Mouse (Mus musculus) layer of hippocampus, postnatal 36 days (tissue): Measurements from ENCODE around the gene Sugp2. TPM values are rescaled to one million over a fixed set of nuclear protein-coding genes. Genes with fewer than 3 reads are reported as not detected.

Experiments
- DNase-seq, 2 experiments: peaks; one replicate each; pipeline ENCODE4 v3.0.0; 2022
- total RNA-seq, 2 experiments: library from RNA; stranded (reverse); gene quantifications; 2 replicates each; pipeline ENCODE4 v1.2.3; 2021

Sugp2 gene
- total RNA-seq, 2 experiments from 2014 or later = 118 to 126 TPM

- no peak for DNase-seq
Observed at GRCm38 (mm10) chr8:70220911-70221310, 13.1 kb upstream of the Sugp2 start.

DNA sequence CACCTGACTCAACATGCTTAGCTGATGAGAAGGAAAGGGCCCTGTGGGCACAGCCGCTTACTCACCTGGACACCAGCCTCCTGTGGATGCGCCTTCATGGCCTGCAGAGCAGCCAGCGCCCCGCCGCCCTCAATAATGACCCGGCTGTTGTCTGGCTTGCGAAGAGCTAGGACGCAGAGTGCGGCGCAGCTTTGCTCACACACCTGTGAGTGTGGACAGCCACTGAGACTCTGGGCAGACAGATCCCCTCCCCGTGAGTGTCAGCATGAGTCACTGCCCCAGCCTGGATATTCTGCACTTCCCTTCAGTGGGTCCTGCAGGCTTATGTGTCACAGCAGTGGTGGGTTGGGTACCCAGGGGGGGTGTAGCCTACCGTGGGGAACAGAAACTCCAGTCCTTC, 12.0 kb upstream of the Sugp2 start:
- DNase-seq = no peak

GRCm38 (mm10) chr8:70223341-70223740, 10.7 kb upstream of the Sugp2 start:
- DNase-seq = no peak

GRCm38 (mm10) chr8:70227997-70228396, 6.0 kb upstream of the Sugp2 start:
- DNase-seq = no peak

GRCm38 (mm10) chr8:70230837-70231236, 3.2 kb upstream of the Sugp2 start:
- DNase-seq = no peak

GRCm38 (mm10) chr8:70233606-70234005, 420 bp upstream of the Sugp2 start:
- DNase-seq = no peak

DNA sequence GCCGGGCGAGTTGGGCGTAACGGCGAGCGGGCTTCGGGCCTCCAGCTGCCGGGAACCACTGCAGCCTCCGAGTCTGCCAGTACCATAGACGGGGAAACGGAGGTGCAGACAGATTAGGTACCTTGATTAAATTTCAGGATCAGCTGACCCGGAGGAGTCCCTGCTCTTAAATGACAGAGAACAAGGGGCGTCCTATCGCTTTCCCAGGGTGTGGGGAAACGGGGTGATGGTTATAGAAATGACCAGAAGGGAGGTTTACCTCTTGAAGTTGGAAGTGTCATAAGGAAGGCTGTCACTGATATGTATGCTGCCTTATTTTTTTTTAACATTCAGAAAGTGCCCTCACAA, 729 bp downstream of the Sugp2 start:
- DNase-seq = no peak

DNA sequence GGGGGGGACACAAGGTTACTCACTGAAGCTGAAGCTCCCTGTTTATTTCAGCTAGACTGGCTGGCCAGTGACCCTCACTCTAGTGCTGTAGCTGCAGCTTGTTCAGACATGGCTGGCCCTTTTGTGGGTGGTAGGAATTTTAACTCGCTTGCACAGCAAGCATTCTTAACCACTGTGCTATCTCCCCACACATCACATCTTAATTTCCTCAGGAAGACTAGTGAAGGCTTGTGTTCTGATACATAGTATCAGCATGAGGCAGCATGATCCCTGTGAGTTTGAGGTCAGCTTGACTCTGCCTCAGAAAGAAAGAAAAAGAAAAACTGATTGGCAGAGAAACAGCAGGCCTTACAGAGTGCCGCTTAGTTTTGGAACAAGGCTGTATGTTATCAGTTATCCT, 3.8 kb downstream of the Sugp2 start:
- DNase-seq = no peak

- no peak for DNase-seq
Observed at GRCm38 (mm10) chr8:70240642-70241041, 6.6 kb downstream of the Sugp2 start.

DNA sequence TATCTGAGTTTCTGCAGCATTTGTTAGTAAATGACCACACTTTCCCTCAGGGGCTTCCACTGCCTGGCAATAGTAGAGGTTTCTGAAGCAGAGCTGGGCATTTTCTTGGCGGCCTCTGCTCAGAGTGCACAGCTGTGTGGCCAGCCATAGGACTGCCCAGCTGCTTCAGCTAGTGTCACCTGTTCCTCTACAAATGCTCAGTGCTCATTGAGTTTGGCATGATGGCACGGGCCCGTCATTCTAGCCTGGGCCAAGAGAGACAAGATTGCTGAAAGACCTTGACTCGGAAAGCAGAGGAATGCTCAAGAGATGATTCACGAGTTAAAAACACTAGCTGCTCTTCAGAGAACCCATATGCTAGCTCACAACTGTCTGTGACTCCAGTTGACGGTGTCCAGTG, 12.6 kb downstream of the Sugp2 start:
- DNase-seq = no peak

DNA sequence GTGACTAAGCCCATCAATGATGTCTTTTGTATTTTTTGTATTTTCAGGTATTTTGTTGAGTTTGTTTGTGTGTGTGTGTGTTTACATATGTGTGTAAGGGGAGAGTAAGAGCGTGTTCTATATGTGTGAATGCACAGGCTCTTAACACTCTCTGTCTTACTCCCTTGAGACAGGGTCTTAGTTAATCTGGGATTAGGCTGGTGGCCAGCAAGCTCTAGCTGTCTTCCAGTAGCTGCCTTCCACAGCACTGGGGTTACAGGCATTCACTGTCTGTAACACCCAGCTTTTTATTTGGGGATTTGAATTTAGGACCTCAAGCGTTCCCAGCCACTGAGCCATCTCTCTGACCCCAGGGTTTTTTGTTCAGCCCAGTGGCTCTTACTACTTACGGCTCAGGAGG, 13.8 kb downstream of the Sugp2 start:
- no peak for DNase-seq

DNA sequence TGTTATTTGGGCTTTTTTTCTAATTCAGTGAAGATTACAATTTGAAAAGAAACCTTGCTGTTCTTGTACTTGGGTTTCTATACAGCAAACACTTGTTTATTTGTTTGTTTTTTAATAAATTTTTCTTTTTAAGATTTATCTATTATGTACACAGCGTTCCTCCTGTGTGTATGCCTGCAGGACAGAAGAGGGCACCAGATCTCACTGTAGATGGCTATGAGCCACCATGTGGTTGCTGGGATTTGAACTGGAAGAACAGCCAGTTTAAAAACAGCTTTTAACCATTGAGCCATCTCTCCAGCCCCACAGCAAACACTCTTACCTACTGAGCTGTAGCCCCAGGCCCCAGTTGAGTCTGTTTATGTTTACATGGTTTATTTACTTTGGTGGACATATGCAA, 20.6 kb downstream of the Sugp2 start:
- no peak for DNase-seq

GRCm38 (mm10) chr8:70257456-70257855, 23.4 kb downstream of the Sugp2 start:
- DNase-seq = no peak

GRCm38 (mm10) chr8:70258600-70258999, 24.6 kb downstream of the Sugp2 start:
- DNase-seq = no peak

DNA sequence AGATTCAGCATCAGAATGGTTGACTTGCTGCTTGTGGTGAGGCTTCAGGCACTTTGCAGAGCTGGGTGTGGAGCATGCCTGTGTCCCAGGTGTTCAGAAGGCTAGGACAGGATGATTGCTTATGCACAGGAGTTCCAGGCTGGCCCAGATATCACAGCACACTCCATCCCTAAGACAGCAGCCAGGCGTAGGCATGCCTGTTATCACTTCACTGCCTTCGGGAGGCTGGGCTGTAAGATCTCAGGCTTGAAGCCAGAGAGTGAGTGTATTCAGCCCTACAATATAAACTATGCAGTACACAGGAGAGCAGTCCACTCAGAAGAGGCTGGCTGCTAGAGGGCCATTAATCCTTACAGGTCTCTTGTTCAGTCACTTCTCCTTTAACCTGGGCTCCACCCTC, 25.0 kb downstream of the Sugp2 start:
- no peak for DNase-seq

GRCm38 (mm10) chr8:70267674-70268073, 33.6 kb downstream of the Sugp2 start:
- no peak for DNase-seq

- DNase-seq = no peak
Observed at GRCm38 (mm10) chr8:70268311-70268710, 34.3 kb downstream of the Sugp2 start.

GRCm38 (mm10) chr8:70268799-70269565, 35.0 kb downstream of the Sugp2 start:
- DNase-seq = peak in 1 of 2 experiments; percentile 31

- no peak for DNase-seq
Observed at GRCm38 (mm10) chr8:70272949-70273348, 38.9 kb downstream of the Sugp2 start.

DNA sequence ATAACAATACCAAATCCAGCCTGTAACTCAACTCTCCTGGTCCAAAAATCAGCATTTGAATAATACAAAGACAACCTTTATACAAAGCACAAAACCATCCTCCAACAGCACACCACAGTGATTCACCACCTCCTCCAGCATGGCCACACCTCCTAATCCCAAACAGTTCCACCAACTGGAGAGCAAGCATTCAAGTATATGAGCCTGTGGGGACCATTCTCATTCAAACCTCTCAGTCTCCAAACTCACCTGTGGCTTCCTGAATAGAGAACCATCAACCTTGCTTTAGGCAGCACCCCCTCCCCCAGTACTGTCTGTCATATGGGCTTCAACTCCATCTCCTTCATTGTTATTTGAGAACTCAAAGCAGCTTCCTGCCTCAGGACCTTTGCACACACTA, 40.3 kb downstream of the Sugp2 start:
- no peak for DNase-seq

DNA sequence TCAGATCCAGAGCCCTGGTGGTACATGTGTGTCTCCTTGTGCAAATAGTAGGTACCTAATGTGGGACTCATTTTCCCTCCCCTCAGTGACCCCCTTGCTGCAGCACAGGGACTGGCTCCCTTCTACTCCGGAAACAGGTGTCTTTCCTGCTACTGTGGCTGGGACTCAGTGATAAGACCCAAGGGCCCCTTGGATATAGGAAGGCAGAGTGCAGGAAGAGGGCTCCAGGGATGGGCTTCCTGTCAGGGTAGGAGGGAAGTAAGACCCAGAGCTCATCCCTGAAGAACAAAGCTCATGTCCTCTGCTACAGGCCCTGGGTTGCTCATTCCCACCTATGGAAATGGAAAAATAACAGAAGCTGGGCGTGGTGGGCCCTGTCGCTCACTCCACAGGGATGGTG, 42.5 kb downstream of the Sugp2 start:
- DNase-seq = no peak

DNA sequence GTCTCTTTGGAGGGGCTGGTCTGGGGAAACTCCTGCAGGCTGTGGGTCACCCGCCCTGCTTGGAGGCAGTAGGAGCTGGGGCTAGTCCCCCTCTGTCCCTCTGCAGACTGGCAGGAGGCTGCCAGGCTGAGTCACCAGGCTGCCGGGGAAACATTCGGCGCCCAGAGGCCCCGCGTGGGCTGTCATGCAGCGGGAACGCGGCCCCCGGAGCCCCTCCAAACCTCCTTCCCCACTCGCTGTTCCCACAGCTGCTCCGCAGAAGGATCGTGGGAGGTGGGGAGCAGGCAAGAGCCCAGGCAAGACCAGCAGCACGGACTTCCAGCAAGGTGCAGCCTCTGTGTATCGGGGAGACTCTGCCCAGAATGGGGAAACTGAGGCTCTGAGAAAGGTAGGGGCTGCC, 44.1 kb downstream of the Sugp2 start:
- peak; percentile 54 to 66 for DNase-seq

DNA sequence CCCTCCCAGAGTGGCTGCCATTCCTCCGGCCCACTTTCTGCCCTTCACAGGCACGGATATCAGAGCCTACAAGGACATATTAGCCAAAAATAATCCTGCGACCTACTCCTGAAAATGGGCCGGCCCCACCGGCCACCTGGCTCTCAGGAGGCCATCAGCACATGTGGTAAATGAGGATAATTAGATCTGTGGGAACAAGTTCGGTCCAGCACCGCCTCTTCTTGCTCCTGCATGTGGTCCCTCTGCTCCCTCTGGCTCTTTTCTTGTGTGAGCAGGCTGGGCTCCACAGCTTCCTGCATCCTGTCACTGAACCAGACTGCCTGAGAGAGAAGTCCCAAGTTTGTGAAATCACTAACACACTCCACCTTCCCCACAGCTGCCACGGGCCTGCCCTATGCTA, 45.2 kb downstream of the Sugp2 start:
- DNase-seq = no peak

- peak; percentile 22 to 32 for DNase-seq
Observed at GRCm38 (mm10) chr8:70281001-70281400, 47.0 kb downstream of the Sugp2 start.

- DNase-seq = peak; percentile 82 to 84
Observed at GRCm38 (mm10) chr8:70282603-70283135, 48.6 kb downstream of the Sugp2 start, which contains the start of gene Homer3. TSS of gene Homer3 (plus strand) at chr8:70282827.
